Mouse (Mus musculus) E14TG2a.4 (cell line): ENCODE measurements at regions not wholly inside any gene's neighbourhood (a gene's known extent, or its start where the extent isn't known, plus 50 kb on each side); places are given as distances from the start of the nearest gene placed in this dataset.

Source experiments
- H3K27me3 ChIP-seq: 2 replicates; pipeline ENCODE4 v1.6.1; 2014; ENCODE audit warnings: low read length, control low read depth; ENCODE audit not compliant: insufficient read depth
- H3K36me3 ChIP-seq: 2 replicates; pipeline ENCODE4 v1.6.1; 2014; ENCODE audit warnings: low read length, control low read depth; ENCODE audit not compliant: insufficient read depth
- H3K4me1 ChIP-seq: replicated peaks from 2 replicates; pipeline ENCODE4 v1.6.1; 2014; ENCODE audit warnings: low read depth, low read length, control low read depth
- H3K4me3 ChIP-seq: replicated peaks from 2 replicates; pipeline ENCODE4 v1.5.1; 2014; ENCODE audit warnings: mild to moderate bottlenecking, low read length
- H3K9me3 ChIP-seq: 2 replicates; pipeline ENCODE4 v1.6.1; 2014; ENCODE audit warnings: low read length, control low read depth
- CTCF ChIP-seq: conservative IDR thresholded peaks from 2 replicates; pipeline ENCODE4 v1.5.1; 2014; ENCODE audit warnings: low read length
- NANOG ChIP-seq: IDR thresholded peaks from 2 replicates; pipeline ENCODE4 v1.6.1; 2014; ENCODE audit warnings: borderline replicate concordance, low read length, mixed read lengths
- POU5F1 ChIP-seq: IDR thresholded peaks from 2 replicates; pipeline ENCODE4 v1.6.1; 2014; ENCODE audit warnings: low read length, borderline replicate concordance

DNA sequence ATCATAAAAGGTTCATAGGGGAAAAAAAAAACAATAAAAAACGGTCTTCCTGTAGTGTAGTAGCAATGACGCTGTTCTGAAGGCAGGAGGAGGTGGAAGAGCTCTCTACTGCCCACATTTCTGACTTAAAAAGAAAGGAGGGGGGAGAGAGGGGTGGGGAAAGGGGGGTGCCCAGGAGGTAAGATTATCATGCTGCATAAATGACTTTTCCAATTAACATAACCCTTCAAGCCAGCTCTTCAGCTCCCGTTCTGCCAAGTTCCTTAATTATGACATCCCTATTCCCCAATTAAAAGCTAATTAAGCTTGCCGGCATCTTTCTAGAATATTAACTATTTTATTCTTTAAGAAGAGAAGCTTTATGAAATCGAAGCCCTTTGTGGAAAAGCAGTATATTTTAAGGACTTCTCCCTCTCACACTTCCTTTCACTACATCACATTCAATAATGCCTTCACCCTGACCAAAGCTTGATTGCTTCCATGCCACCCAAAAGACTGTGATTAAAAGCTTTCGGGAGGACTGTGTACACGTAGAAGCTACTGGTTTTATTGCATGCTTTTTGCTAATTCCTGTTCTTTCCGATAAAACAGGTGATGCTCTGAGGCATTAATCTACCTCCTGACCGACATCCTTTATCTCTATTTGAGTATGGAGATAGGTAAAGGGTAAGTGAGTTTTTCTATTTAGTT, 83.5 kb upstream of the Cop1 start:
- Histone ChIP-seq H3K36me3 (no peaks in the 10 kb centered on the region), H3K4me3 (no peak overlapping the region), H3K4me1 (no peaks in the 10 kb centered on the region), H3K27me3 (no peaks in the 10 kb centered on the region), H3K9me3 (no peaks in the 10 kb centered on the region)
- TF ChIP-seq NANOG (no peak), POU5F1 (no peak)

DNA sequence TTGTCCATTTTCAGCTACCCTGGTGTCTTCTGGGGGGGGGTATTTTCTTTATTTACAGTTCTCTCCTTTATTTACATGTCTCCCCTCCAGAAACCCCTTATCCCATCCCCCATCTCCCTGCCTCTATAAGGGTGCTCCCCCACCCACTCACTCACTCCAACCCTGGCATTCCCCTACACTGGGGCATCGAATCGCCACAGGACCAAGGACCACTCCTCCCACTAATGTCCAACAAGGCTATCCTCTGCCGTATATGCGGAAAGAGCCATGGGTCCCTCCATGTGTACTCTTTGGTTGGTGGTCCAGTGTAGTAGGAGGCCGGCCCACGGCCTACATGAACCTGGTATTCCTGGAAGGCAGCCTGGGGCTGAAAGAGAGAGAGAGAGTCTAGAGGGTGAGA, 82.9 kb upstream of the Cop1 start:
- no peaks in the 10 kb centered on the region for H3K36me3 ChIP-seq
- H3K4me1 ChIP-seq = no peaks in the 10 kb centered on the region
- H3K9me3 ChIP-seq = no peaks in the 10 kb centered on the region
- H3K4me3 ChIP-seq = no peak overlapping the region
- H3K27me3 ChIP-seq = no peaks in the 10 kb centered on the region
- TF ChIP-seq POU5F1 = no peak
- no peak for TF ChIP-seq NANOG
- no peak for TF ChIP-seq CTCF

DNA sequence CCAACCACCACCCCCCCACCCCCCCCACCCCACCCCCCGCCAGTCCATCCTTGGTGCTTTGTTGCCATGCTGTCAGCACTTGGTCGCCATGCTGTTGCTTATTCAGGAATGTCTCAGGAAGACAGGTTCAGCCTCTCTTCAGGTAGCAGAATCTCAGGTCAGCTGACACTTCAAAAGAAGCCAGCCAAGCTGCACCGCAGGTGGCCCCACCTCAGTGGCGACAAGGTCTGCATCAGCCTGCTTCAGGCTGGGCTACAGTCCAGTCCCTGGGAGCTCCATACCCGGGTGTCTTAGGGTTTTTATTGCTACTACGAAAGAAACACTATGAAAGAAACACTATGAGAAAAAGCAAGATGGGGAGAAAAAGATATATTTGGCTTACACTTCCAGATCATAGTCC, 82.4 kb upstream of the Cop1 start:
- no peak for TF ChIP-seq NANOG
- TF ChIP-seq POU5F1 = no peak
- no peak for TF ChIP-seq CTCF
- Histone ChIP-seq H3K9me3 (no peaks in the 10 kb centered on the region), H3K36me3 (no peaks in the 10 kb centered on the region), H3K4me1 (no peaks in the 10 kb centered on the region), H3K4me3 (no peak overlapping the region), H3K27me3 (no peaks in the 10 kb centered on the region)

DNA sequence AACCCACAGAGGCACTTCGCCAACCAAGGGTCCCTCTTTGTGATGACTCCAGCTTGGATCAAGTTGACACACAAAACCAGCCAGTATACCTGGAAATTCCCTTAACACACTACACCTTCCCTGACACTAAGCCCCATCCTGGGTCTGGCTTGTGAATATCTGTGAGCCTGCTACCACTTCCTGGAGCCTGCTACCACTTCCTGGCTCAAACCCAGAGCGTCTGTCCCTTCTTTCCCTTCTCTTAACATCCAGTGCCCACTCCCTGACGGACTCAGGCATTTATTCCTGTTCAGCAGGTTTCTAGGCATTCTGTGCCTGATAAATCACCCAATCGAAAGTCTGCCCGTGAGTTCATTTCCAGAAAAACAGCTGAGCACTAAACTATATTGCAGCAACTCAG, 81.8 kb upstream of the Cop1 start:
- TF ChIP-seq POU5F1 (no peak), NANOG (no peak)
- Histone ChIP-seq H3K4me1 (no peaks in the 10 kb centered on the region), H3K4me3 (no peak overlapping the region), H3K27me3 (no peaks in the 10 kb centered on the region), H3K9me3 (no peaks in the 10 kb centered on the region), H3K36me3 (no peaks in the 10 kb centered on the region)

DNA sequence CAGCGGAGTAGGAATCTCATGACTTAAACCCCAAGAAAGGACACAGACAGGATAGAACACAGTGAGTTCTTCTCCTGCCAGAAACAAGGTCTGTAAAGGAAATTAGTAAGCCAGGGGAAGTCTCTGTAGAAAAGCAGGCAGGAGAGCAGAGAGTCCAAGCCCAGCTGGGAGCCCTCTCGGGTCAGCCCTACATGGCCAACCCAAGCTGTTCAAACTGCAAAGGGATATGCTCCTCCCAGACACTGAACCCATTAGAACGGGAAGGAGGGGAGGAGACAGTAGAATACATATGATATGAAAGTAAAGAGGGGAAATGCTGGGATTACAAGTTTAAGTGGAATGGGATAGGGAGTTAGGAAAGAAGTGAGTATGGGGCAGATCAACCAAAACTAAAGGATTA, 75.7 kb upstream of the Cop1 start:
- H3K4me1 ChIP-seq = no peaks in the 10 kb centered on the region
- no peaks in the 10 kb centered on the region for H3K27me3 ChIP-seq
- no peak overlapping the region for H3K4me3 ChIP-seq
- TF ChIP-seq NANOG (no peak), CTCF (no peak), POU5F1 (no peak)
- no peaks in the 10 kb centered on the region for H3K9me3 ChIP-seq
- H3K36me3 ChIP-seq = no peaks in the 10 kb centered on the region

DNA sequence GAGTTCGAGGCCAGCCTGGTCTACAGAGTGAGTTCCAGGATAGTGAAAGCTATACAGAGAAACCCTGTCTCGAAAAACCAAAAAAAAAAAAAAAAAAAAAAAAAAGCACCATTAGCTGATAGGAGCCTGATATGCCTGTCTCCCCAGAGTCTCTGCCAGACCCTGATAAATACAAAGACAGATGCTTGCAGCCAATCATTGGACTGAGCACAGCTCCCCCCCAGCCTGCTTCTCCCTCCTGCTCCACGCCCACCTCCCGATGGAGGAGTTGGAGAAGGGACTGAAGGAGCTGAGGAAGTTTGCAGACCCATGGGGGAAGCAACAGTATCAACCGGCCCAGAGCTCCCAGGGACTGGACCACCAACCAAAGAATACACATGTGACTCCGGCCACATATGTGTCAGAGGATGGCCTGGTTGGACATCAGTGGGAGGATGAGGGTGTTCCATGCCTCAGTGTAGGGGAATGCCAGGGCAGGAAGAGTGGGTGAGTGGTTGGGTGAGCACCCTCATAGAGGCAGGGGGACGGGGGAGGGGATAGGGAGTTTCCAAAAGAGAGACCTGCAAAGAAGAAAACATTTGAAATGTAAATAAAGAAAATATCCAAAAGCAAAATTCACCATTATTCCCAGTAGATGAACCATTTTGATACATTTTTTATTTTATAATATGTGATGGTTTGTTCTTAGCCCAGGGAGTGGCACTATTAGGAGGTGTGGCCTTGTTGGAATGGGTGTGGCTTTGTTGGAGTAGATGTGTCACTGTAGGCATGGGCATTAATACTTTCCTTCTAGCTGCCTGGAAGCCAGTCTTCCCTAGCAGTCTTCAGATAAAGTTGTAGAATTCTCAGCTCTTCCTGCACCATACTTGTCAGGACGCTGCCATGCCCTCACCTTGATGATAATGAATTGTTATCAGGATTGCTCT, 71.8 kb upstream of the Cop1 start:
- Histone ChIP-seq H3K4me1 (no peaks in the 10 kb centered on the region), H3K4me3 (no peak overlapping the region), H3K36me3 (no peaks in the 10 kb centered on the region), H3K9me3 (no peaks in the 10 kb centered on the region), H3K27me3 (no peaks in the 10 kb centered on the region)
- TF ChIP-seq CTCF (no peak), NANOG (no peak)

DNA sequence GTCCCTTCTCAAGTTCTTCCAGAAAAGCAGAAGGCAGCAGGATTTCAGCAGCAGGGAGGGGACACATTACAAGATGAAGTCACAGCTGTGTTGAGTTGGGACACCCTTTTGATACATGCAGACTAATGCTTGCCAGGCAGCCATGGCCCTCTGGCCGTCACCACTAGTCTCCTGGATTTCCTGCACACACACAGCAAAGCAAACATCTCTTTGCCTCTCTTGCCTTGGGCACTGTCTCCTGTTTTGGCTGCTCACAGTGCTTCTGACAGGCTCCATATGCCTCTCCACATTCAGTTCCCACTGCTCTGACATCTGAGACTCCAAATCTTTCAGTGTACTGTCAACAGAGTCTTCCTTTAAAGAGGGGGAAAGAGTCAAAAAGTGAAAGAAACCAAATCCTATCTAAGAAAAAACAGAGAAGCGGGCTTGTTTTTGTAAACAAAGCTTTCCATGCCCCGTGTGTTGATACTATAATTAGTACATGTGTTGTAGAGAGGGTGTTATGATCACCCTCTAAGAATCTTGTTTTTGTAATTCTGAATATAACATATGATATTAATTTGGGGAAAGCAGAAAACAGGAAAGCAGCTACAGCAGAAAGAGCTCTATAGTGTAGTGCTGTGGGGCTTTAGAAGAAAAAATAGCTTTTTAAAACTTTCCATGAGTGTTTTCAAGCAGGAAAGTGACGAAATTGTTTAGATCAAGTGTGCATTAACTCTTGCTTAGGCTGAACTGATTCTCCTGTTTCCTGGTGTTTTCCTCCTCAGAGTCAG, 68.8 kb upstream of the Cop1 start:
- Histone ChIP-seq H3K4me3 (no peak overlapping the region), H3K4me1 (no peaks in the 10 kb centered on the region), H3K9me3 (no peaks in the 10 kb centered on the region), H3K36me3 (no peaks in the 10 kb centered on the region), H3K27me3 (no peaks in the 10 kb centered on the region)
- TF ChIP-seq CTCF (no peak), NANOG (no peak), POU5F1 (no peak)

DNA sequence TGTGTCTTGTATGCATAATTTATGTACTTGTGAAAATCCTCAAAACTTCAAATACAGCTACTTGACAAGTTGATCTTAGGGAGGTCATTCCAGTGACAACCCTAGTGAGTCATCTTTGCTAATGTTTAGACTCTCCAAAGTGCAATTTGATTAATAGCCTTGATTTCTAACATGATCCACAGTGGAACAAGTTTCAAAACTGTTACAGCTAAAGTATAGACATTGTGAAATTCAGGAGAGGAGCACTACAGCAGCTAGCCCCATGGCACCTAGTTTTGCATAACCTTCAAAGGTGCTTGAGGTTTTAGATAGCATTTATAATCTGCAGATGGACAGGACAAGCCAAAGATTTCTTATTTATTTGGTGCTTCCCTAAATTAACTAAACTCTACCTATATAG, 50.1 kb upstream of the Cop1 start:
- Histone ChIP-seq H3K4me1 (no peaks in the 10 kb centered on the region), H3K9me3 (no peaks in the 10 kb centered on the region), H3K36me3 (no peaks in the 10 kb centered on the region), H3K4me3 (no peak overlapping the region), H3K27me3 (no peaks in the 10 kb centered on the region)
- TF ChIP-seq POU5F1 (no peak), CTCF (no peak), NANOG (no peak)
